Mouse (Mus musculus): ENCODE data around the gene B4galt2. TPM values are rescaled to one million over a fixed set of nuclear protein-coding genes. Genes with fewer than 3 reads are reported as not detected.
A peak's percentile ranks its signal among the peaks of the same experiment; 100 is the strongest.

Gene B4galt2
- total and polyA plus RNA-seq, 2 experiments from 2014 or later: 5.9 to 33.0 TPM

GRCm38 (mm10) chr4:117918261-117918660 is 35.0 kb upstream of the B4galt2 start:
- Histone ChIP-seq H3K27me3 (ENCODE audit: control insufficient read depth, insufficient read depth, low read length) (no peaks in the 10 kb centered on the region), H3K9me3 (replicated peaks; ENCODE audit: control insufficient read depth, low read length) (no peaks in the 10 kb centered on the region), H3K36me3 (replicated peaks; ENCODE audit: control insufficient read depth, insufficient read depth, low read length) (no peaks in the 10 kb centered on the region), H3K27ac (ENCODE audit: low read depth) (0 out of 2 replicates have a peak overlapping the region, but pooled peaks have one; percentile 27), H3K4me2 (ENCODE audit: low read depth, low read length) (no peak overlapping the region), H3K4me3 (ENCODE audit: low read depth, low read length) (no peak overlapping the region), H3K4me1 (ENCODE audit: control insufficient read depth, insufficient read depth) (peaks cover 38% of the 10 kb centered on the region), H3K9ac (replicated peaks; ENCODE audit: low read depth, low read length) (no peak overlapping the region)
- WGBS: 14% methylated on average over 3 of the region's 3 CpGs
- peak; percentile 75 for DNase-seq (ENCODE audit: low spot score)
- TF ChIP-seq CTCF (IDR thresholded peaks at IDR 0.05; ENCODE audit: low read depth) (no peak), EP300 (IDR thresholded peaks at IDR 0.05; ENCODE audit: low read depth) (no peak)
- no peak for ATAC-seq (ENCODE audit: insufficient read depth, low read depth)

- no peak for ATAC-seq (ENCODE audit: insufficient read depth, low read depth)
- 75% methylated on average over 4 of the region's 4 CpGs for WGBS
- no peaks in the 10 kb centered on the region for H3K27me3 ChIP-seq (ENCODE audit: control insufficient read depth, insufficient read depth, low read length)
- DNase-seq (ENCODE audit: low spot score): no peak
- no peak overlapping the region for H3K27ac ChIP-seq (ENCODE audit: low read depth)
- TF ChIP-seq EP300 (IDR thresholded peaks at IDR 0.05; ENCODE audit: low read depth) (no peak), CTCF (IDR thresholded peaks at IDR 0.05; ENCODE audit: low read depth) (no peak)
- no peak overlapping the region for H3K4me2 ChIP-seq (ENCODE audit: low read depth, low read length)
- no peak overlapping the region for H3K9ac ChIP-seq (replicated peaks; ENCODE audit: low read depth, low read length)
- H3K36me3 ChIP-seq (replicated peaks; ENCODE audit: control insufficient read depth, insufficient read depth, low read length): no peaks in the 10 kb centered on the region
- H3K4me1 ChIP-seq (ENCODE audit: control insufficient read depth, insufficient read depth): peaks cover 42% of the 10 kb centered on the region
- H3K9me3 ChIP-seq (replicated peaks; ENCODE audit: control insufficient read depth, low read length): no peaks in the 10 kb centered on the region
- H3K4me3 ChIP-seq (ENCODE audit: low read depth, low read length): no peak overlapping the region
These were observed 34.6 kb upstream of the B4galt2 start for GRCm38 (mm10) chr4:117917847-117918246.

- WGBS: 78% methylated on average over 4 of the region's 4 CpGs
- DNase-seq (ENCODE audit: low spot score): no peak
- Histone ChIP-seq H3K27me3 (ENCODE audit: control insufficient read depth, insufficient read depth, low read length) (no peaks in the 10 kb centered on the region), H3K4me2 (ENCODE audit: low read depth, low read length) (no peak overlapping the region), H3K9ac (replicated peaks; ENCODE audit: low read depth, low read length) (no peak overlapping the region), H3K4me1 (ENCODE audit: control insufficient read depth, insufficient read depth) (peaks cover 43% of the 10 kb centered on the region), H3K27ac (ENCODE audit: low read depth) (no peak overlapping the region), H3K4me3 (ENCODE audit: low read depth, low read length) (no peak overlapping the region), H3K9me3 (replicated peaks; ENCODE audit: control insufficient read depth, low read length) (no peaks in the 10 kb centered on the region), H3K36me3 (replicated peaks; ENCODE audit: control insufficient read depth, insufficient read depth, low read length) (no peaks in the 10 kb centered on the region)
- TF ChIP-seq EP300 (IDR thresholded peaks at IDR 0.05; ENCODE audit: low read depth): no peak
- no peak for ATAC-seq (ENCODE audit: insufficient read depth, low read depth)
These were observed 34.1 kb upstream of the B4galt2 start for GRCm38 (mm10) chr4:117917402-117917801.

GRCm38 (mm10) chr4:117916386-117916785 is 33.1 kb upstream of the B4galt2 start:
- H3K27ac ChIP-seq (ENCODE audit: low read depth): no peak overlapping the region

GRCm38 (mm10) chr4:117915489-117916105 is 32.3 kb upstream of the B4galt2 start:
- TF ChIP-seq EP300 (IDR thresholded peaks at IDR 0.05; ENCODE audit: low read depth) (no peak), CTCF (IDR thresholded peaks at IDR 0.05; ENCODE audit: low read depth) (no peak)

More at GRCm38 (mm10) chr4:117916386-117916785, 33.1 kb upstream of the B4galt2 start:
- Histone ChIP-seq H3K9me3 (replicated peaks; ENCODE audit: control insufficient read depth, low read length) (no peaks in the 10 kb centered on the region), H3K27me3 (ENCODE audit: control insufficient read depth, insufficient read depth, low read length) (no peaks in the 10 kb centered on the region), H3K36me3 (replicated peaks; ENCODE audit: control insufficient read depth, insufficient read depth, low read length) (peaks cover 8% of the 10 kb centered on the region; the same call in 1 of the 2 replicates), H3K4me3 (ENCODE audit: low read depth, low read length) (no peak overlapping the region), H3K4me2 (ENCODE audit: low read depth, low read length) (no peak overlapping the region), H3K9ac (replicated peaks; ENCODE audit: low read depth, low read length) (no peak overlapping the region), H3K4me1 (ENCODE audit: control insufficient read depth, insufficient read depth) (peaks cover 40% of the 10 kb centered on the region)
- WGBS: 63% methylated on average over 5 of the region's 5 CpGs
- DNase-seq (ENCODE audit: low spot score): no peak
- ATAC-seq (ENCODE audit: insufficient read depth, low read depth): no peak
- no peak for TF ChIP-seq CTCF (IDR thresholded peaks at IDR 0.05; ENCODE audit: low read depth)
- TF ChIP-seq EP300 (IDR thresholded peaks at IDR 0.05; ENCODE audit: low read depth): no peak

More at GRCm38 (mm10) chr4:117915489-117916105, 32.3 kb upstream of the B4galt2 start:
- WGBS: 3% methylated on average over 19 of the region's 19 CpGs
- Histone ChIP-seq H3K4me3 (ENCODE audit: low read depth, low read length) (peak overlapping the region; percentile 72), H3K4me2 (ENCODE audit: low read depth, low read length) (peak overlapping the region; percentile 75), H3K27ac (ENCODE audit: low read depth) (peak overlapping the region; percentile 83), H3K4me1 (ENCODE audit: control insufficient read depth, insufficient read depth) (peaks cover 40% of the 10 kb centered on the region), H3K36me3 (replicated peaks; ENCODE audit: control insufficient read depth, insufficient read depth, low read length) (peaks cover 16% of the 10 kb centered on the region), H3K9ac (replicated peaks; ENCODE audit: low read depth, low read length) (peak overlapping the region; percentile 72), H3K27me3 (ENCODE audit: control insufficient read depth, insufficient read depth, low read length) (no peaks in the 10 kb centered on the region), H3K9me3 (replicated peaks; ENCODE audit: control insufficient read depth, low read length) (no peaks in the 10 kb centered on the region)
- no peak for ATAC-seq (ENCODE audit: insufficient read depth, low read depth)
- no peak for DNase-seq (ENCODE audit: low spot score)

Data from heart, postnatal 0 days (tissue).